Comparison of ENCODE assay signal across 13 mouse cellular contexts in the genomic region with DNA sequence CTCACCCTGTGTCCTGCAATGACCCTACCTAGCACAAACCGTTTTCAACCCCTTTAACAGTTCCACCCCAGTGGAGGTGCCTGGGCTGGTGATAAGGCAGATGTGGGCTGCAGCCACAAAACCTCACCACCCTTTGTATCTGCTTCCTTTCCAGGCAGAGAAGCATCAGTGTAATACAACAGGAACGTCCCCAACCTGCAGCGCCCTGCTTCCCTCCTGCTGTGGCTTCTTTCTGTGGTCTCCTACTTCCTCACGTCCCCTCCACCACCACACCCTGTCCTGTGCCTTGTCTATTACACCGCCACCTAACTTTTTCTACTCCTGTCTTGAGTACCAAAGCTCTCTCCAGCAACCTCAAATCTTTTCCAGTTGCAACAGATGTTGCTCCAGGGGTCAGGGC. TPM values are rescaled to one million over a fixed set of nuclear protein-coding genes. Genes with fewer than 3 reads are reported as not detected.
DNase-seq lines count a peak whose midpoint lies in the region; ATAC-seq lines count a peak whose summit lies in the region.
"Had no signal": no experiment of that assay in that cellular context is flagged by ENCODE, and none has a peak within 500 bp of the region (broad histone marks: within the 10 kb centered on the region; RNA-seq: fewer than 3 reads in every experiment).

No protein-coding gene starts in this region.

- WGBS in limb, embryonic 10.5 days = 61% methylated on average over 5 of the region's 5 CpGs
- whole genome bisulfite sequencing in forebrain, embryonic 12.5 days = 67% methylated on average over 5 of the region's 5 CpGs

- H3K36me3 ChIP-seq in limb, embryonic 10.5 days = no peaks in the 10 kb centered on the region
- no peaks in the 10 kb centered on the region for H3K36me3 ChIP-seq in forebrain, embryonic 12.5 days (replicated peaks)
- H3K36me3 ChIP-seq: embryonic facial prominence, embryonic 10.5 days had no signal

- DNase-seq in lung, postnatal 14 days = peak; percentile 5
- DNase-seq in lung, postnatal 4 days = no peak
- peak; percentile 26 for DNase-seq in limb, embryonic 10.5 days (ENCODE audit: low spot score)
- peak; percentile 13 for DNase-seq in spleen, adult 12 weeks (ENCODE audit: low spot score)
- DNase-seq in thymus, postnatal 36 days = peak; percentile 49 to 63
- no peak for DNase-seq in embryo, embryonic 11 days
- no peak for DNase-seq in ovary, adult 18-20 months (ENCODE audit: low spot score)
- DNase-seq: kidney, postnatal 10 days; lung, embryonic 14.5 days had no signal

- H3K4me3 ChIP-seq in limb, embryonic 10.5 days = no peak overlapping the region
- H3K4me3 ChIP-seq in forebrain, embryonic 12.5 days (replicated peaks) = no peak overlapping the region
- H3K4me3 ChIP-seq: embryonic facial prominence, embryonic 10.5 days; left cerebral cortex, adult 2 months had no signal

- H3K9me3 ChIP-seq in limb, embryonic 10.5 days (replicated peaks) = no peaks in the 10 kb centered on the region
- H3K9me3 ChIP-seq in forebrain, embryonic 12.5 days = no peaks in the 10 kb centered on the region
- H3K9me3 ChIP-seq: embryonic facial prominence, embryonic 10.5 days had no signal

- no peak overlapping the region for H3K4me2 ChIP-seq in forebrain, embryonic 12.5 days
- H3K4me2 ChIP-seq: lung, embryonic 14.5 days had no signal

- no peak overlapping the region for H3K27ac ChIP-seq in limb, embryonic 10.5 days
- H3K27ac ChIP-seq in forebrain, embryonic 12.5 days = no peak overlapping the region
- H3K27ac ChIP-seq: embryonic facial prominence, embryonic 10.5 days; left cerebral cortex, adult 2 months had no signal

- no peak overlapping the region for H3K9ac ChIP-seq in forebrain, embryonic 12.5 days
- H3K9ac ChIP-seq: lung, embryonic 14.5 days had no signal

- ATAC-seq in forebrain, embryonic 12.5 days (ENCODE audit: low FRiP score) = no peak
- ATAC-seq: forebrain, embryonic 16.5 days had no signal

- peaks cover 25% of the 10 kb centered on the region for H3K4me1 ChIP-seq in limb, embryonic 10.5 days
- peaks cover 9% of the 10 kb centered on the region; the same call in 1 of the 2 replicates for H3K4me1 ChIP-seq in forebrain, embryonic 12.5 days

- no peaks in the 10 kb centered on the region for H3K27me3 ChIP-seq in limb, embryonic 10.5 days (ENCODE audit: low read depth, poor library complexity, severe bottlenecking)
- no peaks in the 10 kb centered on the region for H3K27me3 ChIP-seq in forebrain, embryonic 12.5 days

RNA-seq across cellular contexts. Expression of a gene that starts 29.4 kb away (rescaled TPM):
- 33.9 and 38.8 TPM in 2 replicates for polyA plus RNA-seq in limb, embryonic 10.5 days (2016; fragmentation: Nextera tagmentation; extraction: Ambion mirVana)
- polyA plus RNA-seq in forebrain, embryonic 12.5 days (2016; fragmentation: Nextera tagmentation; extraction: Ambion mirVana) = 15.1 and 25.7 TPM in 2 replicates

Comparison
In these comparisons a context has a peak if more than half of its experiments do, and no peak if none do; other contexts are left out.
1. DNase-seq: peak in lung, postnatal 14 days (single experiment), limb, embryonic 10.5 days (single experiment), spleen, adult 12 weeks (single experiment) and thymus, postnatal 36 days (2 of 2); none in lung, postnatal 4 days (0 of 2), embryo, embryonic 11 days (single experiment) and ovary, adult 18-20 months (single experiment).